Mouse (Mus musculus) thymus, adult 2 months (tissue): ENCODE measurements around the gene Aff3.

Experiments
- CTCF ChIP-seq: fragments of 200-500 bp; IDR thresholded peaks from 2 replicates; pipeline ENCODE4 v1.5.1; 2012; ENCODE audit warnings: mild to moderate bottlenecking, control low read depth, low read length, moderate library complexity, borderline replicate concordance; ENCODE audit not compliant: control insufficient read depth, poor library complexity, insufficient read depth; ENCODE audit errors: extremely low read depth
- POLR2A ChIP-seq: fragments of 200-500 bp; IDR thresholded peaks from 2 replicates; pipeline ENCODE4 v1.6.1; 2012; ENCODE audit warnings: mild to moderate bottlenecking, low read length, control low read depth, moderate library complexity; ENCODE audit not compliant: control insufficient read depth, poor library complexity, insufficient read depth; ENCODE audit errors: extremely low read depth

GRCm38 (mm10) chr1:38403781-38404180, 261.0 kb downstream of the Aff3 start:
- TF ChIP-seq CTCF (no peak), POLR2A (no peak)
